Mouse (Mus musculus) thymus, postnatal 4 days (tissue): ENCODE results near the gene Ints5.

ENCODE experiments used
- DNase-seq: peaks from one replicate; pipeline ENCODE4 v3.0.0; 2021

Gene Ints5

GRCm38 (mm10) chr19:8929224-8930088 is 36.7 kb downstream of the Ints5 start, which contains the start of the genes Rom1 and Eml3:
Gene Rom1 (minus strand): TSS chr19:8929356.
Gene Eml3 (plus strand): TSS chr19:8929552.
- DNase-seq = peak; percentile 96

GRCm38 (mm10) chr19:8930117-8930516 is 37.3 kb downstream of the Ints5 start:
- no peak for DNase-seq

GRCm38 (mm10) chr19:8930771-8931170 is 38.0 kb downstream of the Ints5 start:
- no peak for DNase-seq

GRCm38 (mm10) chr19:8936736-8937135 is 43.9 kb downstream of the Ints5 start:
- no peak for DNase-seq

- no peak for DNase-seq
These were observed 47.8 kb downstream of the Ints5 start for GRCm38 (mm10) chr19:8940526-8941133.

- DNase-seq = peak; percentile 42
These were observed 48.3 kb downstream of the Ints5 start for GRCm38 (mm10) chr19:8941136-8941514.

- DNase-seq = peak; percentile 99
These were observed 48.9 kb downstream of the Ints5 start, which contains the start of gene Mta2 for GRCm38 (mm10) chr19:8941515-8942217. Gene Mta2 (plus strand): TSS chr19:8941875.

- DNase-seq = no peak
These were observed 49.6 kb downstream of the Ints5 start for GRCm38 (mm10) chr19:8942276-8942964.

GRCm38 (mm10) chr19:8943047-8943446 is 50.2 kb downstream of the Ints5 start:
- DNase-seq = no peak

- no peak for DNase-seq
These were observed 51.3 kb downstream of the Ints5 start for GRCm38 (mm10) chr19:8944062-8944461.

- peak; percentile 78 for DNase-seq
These were observed 51.9 kb downstream of the Ints5 start for GRCm38 (mm10) chr19:8944750-8945149.

- no peak for DNase-seq
These were observed 52.4 kb downstream of the Ints5 start for GRCm38 (mm10) chr19:8945251-8945650.

GRCm38 (mm10) chr19:8946929-8947328 is 54.1 kb downstream of the Ints5 start:
- DNase-seq = no peak
